Mouse (Mus musculus) liver, postnatal 0 days (tissue): ENCODE data around the gene Anapc7.

Experiments
- CTCF ChIP-seq: sonication (generic); IDR thresholded peaks from 2 replicates; pipeline ENCODE4 v1.5.1; 2016; ENCODE audit warnings: antibody characterized with exemption, low read depth
- EP300 ChIP-seq: IDR thresholded peaks from 2 replicates; pipeline ENCODE4 v1.6.1; 2016; ENCODE audit warnings: antibody characterized with exemption, low read depth, mild to moderate bottlenecking

DNA sequence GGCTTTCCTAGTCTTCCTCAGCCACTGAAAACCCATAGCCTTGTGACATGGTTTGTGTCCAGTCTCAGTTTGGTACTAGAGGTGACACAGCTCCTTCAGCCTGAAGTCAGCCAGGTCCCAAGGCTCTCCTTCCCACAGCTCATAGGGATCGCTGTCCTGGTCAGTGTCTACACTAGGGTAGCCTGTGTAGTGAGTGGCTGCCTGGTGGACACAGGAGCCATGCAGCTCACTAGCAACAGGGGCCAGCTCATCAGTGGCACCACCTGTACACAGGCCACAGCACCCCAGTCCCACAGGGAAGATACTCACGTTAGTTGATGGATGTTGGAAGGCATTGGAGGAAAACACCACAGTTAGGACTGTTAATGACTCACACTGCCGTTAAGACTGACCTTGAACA is 34.1 kb downstream of the Anapc7 start:
- TF ChIP-seq CTCF (no peak), EP300 (no peak)
